Mouse (Mus musculus) erythroblast, embryonic 14.5 days (primary cell): Measurements from ENCODE around the gene Asb16.

Source experiments
- GATA1 ChIP-seq: IDR thresholded peaks from 2 replicates; pipeline ENCODE4 v1.6.1; 2012; ENCODE audit warnings: low read length, inconsistent platforms, mixed read lengths
- TAL1 ChIP-seq: IDR thresholded peaks from 3 replicates; pipeline ENCODE4 v1.6.1; 2012; ENCODE audit warnings: low read length, inconsistent platforms, mixed read lengths

- TF ChIP-seq GATA1 (no peak), TAL1 (no peak)
Observed at GRCm38 (mm10) chr11:102266631-102267355, 1.8 kb upstream of the Asb16 start.
